Comparison of ENCODE assay signal across 15 mouse cellular contexts in the genomic region with DNA sequence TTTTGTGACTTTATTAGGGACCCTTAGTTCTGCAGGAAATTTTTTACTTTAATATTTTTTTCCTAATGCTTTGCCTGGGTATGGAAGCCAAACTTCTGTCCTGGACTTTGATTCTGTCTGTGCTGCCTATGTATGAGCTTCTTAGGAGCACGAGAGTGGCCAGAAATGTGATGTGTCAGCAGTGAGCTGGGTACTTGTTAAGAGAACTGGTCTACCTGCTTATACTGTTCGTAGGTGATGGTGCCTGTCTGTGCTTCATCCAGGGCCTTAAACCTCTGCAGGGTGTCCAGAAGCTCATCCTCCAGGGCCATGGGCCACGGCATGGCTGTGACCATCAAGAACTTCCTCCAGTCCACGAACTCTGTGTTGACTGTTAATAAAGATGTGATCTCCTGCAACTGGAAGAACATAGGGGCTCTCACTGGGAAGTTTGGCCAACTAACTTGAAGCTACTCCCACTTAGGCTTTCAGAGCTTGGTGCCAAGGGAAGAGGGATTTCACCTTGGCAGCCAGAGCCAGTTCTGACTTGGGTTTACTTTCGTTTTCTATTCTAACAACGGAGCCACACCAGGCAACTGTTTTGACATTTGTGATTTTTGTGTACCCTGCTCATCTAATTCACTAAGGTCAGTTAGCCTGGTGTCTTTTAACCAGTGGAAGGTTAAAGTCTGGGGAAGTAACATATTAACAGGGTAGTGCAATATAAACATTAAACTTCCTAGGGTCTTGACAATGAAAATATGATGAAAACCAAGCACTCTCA.
DNase-seq lines count a peak whose midpoint lies in the region; ATAC-seq lines count a peak whose summit lies in the region.
"Had no signal": no experiment of that assay in that cellular context is flagged by ENCODE, and none has a peak within 500 bp of the region (broad histone marks: within the 10 kb centered on the region; RNA-seq: fewer than 3 reads in every experiment).

No protein-coding gene starts in this region.

- no peak for ATAC-seq in liver, embryonic 15.5 days (ENCODE audit: insufficient read depth)
- ATAC-seq in forebrain, embryonic 14.5 days: no peak
- ATAC-seq in forebrain, embryonic 16.5 days: no peak
- ATAC-seq: hindbrain, embryonic 16.5 days; Patski had no signal

- DNase-seq in liver: no peak
- DNase-seq in NIH3T3 (ENCODE audit: low read depth): peak; percentile 27
- peak; percentile 63 for DNase-seq in kidney, adult 9 months
- peak; percentile 71 for DNase-seq in naive thymus-derived CD4-positive, alpha-beta T cell, adult 2 months (ENCODE audit: low read depth)
- no peak for DNase-seq in forebrain, embryonic 14.5 days (ENCODE audit: low spot score)
- DNase-seq in left cerebral cortex, adult 11 months (ENCODE audit: low spot score): no peak
- DNase-seq: layer of hippocampus, postnatal 36 days; right cerebral cortex, adult 18-20 months had no signal

- no peak overlapping the region for H3K27ac ChIP-seq in liver, embryonic 15.5 days (replicated peaks)
- H3K27ac ChIP-seq in forebrain, embryonic 14.5 days (ENCODE audit: low read depth, low read length): no peak overlapping the region
- H3K27ac ChIP-seq in forebrain, embryonic 16.5 days (ENCODE audit: low read length): no peak overlapping the region
- H3K27ac ChIP-seq: heart, embryonic 15.5 days; midbrain, embryonic 10.5 days; neural tube, embryonic 12.5 days had no signal

- no peak overlapping the region for H3K4me3 ChIP-seq in liver, embryonic 15.5 days (replicated peaks)
- no peak overlapping the region for H3K4me3 ChIP-seq in forebrain, embryonic 14.5 days (ENCODE audit: low read depth, low read length)
- H3K4me3 ChIP-seq in forebrain, embryonic 16.5 days (replicated peaks; ENCODE audit: low read length): no peak overlapping the region
- H3K4me3 ChIP-seq: heart, embryonic 15.5 days; midbrain, embryonic 10.5 days; neural tube, embryonic 12.5 days had no signal

- peak overlapping the region; percentile 15; the same call in 1 of the 2 replicates for H3K4me2 ChIP-seq in liver, embryonic 15.5 days
- no peak overlapping the region for H3K4me2 ChIP-seq in forebrain, embryonic 14.5 days (ENCODE audit: low read length)
- no peak overlapping the region for H3K4me2 ChIP-seq in forebrain, embryonic 16.5 days (ENCODE audit: low read length)
- H3K4me2 ChIP-seq: heart, embryonic 15.5 days; neural tube, embryonic 12.5 days had no signal

- WGBS in liver, embryonic 15.5 days (ENCODE audit: insufficient replicate concordance): 50% methylated on average over 6 of the region's 6 CpGs
- WGBS in forebrain, embryonic 14.5 days: 88% methylated on average over 6 of the region's 6 CpGs
- 91% methylated on average over 6 of the region's 6 CpGs for WGBS in forebrain, embryonic 16.5 days

- no peaks in the 10 kb centered on the region for H3K36me3 ChIP-seq in liver, embryonic 15.5 days (replicated peaks)
- H3K36me3 ChIP-seq in forebrain, embryonic 14.5 days (ENCODE audit: control insufficient read depth, insufficient read depth, low read length): no peaks in the 10 kb centered on the region
- no peaks in the 10 kb centered on the region for H3K36me3 ChIP-seq in forebrain, embryonic 16.5 days (ENCODE audit: control insufficient read depth, insufficient read depth)
- H3K36me3 ChIP-seq: heart, embryonic 15.5 days; midbrain, embryonic 10.5 days; neural tube, embryonic 12.5 days had no signal

- no peak overlapping the region for H3K9ac ChIP-seq in liver, embryonic 15.5 days
- no peak overlapping the region for H3K9ac ChIP-seq in forebrain, embryonic 14.5 days (ENCODE audit: low read length)
- no peak overlapping the region for H3K9ac ChIP-seq in forebrain, embryonic 16.5 days (replicated peaks; ENCODE audit: low read depth, low read length)
- H3K9ac ChIP-seq: heart, embryonic 15.5 days; neural tube, embryonic 12.5 days had no signal

- no peaks in the 10 kb centered on the region for H3K27me3 ChIP-seq in liver, embryonic 15.5 days
- H3K27me3 ChIP-seq in forebrain, embryonic 14.5 days (replicated peaks; ENCODE audit: control insufficient read depth, insufficient read depth, low read length): no peaks in the 10 kb centered on the region
- no peaks in the 10 kb centered on the region for H3K27me3 ChIP-seq in forebrain, embryonic 16.5 days (replicated peaks; ENCODE audit: control insufficient read depth, insufficient read depth, low read length)
- H3K27me3 ChIP-seq: heart, embryonic 15.5 days; neural tube, embryonic 12.5 days; Patski had no signal

- no peaks in the 10 kb centered on the region for H3K9me3 ChIP-seq in liver, embryonic 15.5 days (replicated peaks)
- no peaks in the 10 kb centered on the region for H3K9me3 ChIP-seq in forebrain, embryonic 14.5 days (replicated peaks; ENCODE audit: control insufficient read depth, low read length)
- no peaks in the 10 kb centered on the region for H3K9me3 ChIP-seq in forebrain, embryonic 16.5 days (ENCODE audit: control insufficient read depth, low read length)
- H3K9me3 ChIP-seq: heart, embryonic 15.5 days; midbrain, embryonic 10.5 days; neural tube, embryonic 12.5 days had no signal

- H3K4me1 ChIP-seq in liver, embryonic 15.5 days (replicated peaks): no peaks in the 10 kb centered on the region
- H3K4me1 ChIP-seq in forebrain, embryonic 14.5 days (ENCODE audit: control insufficient read depth, insufficient read depth, low read length): no peaks in the 10 kb centered on the region
- no peaks in the 10 kb centered on the region for H3K4me1 ChIP-seq in forebrain, embryonic 16.5 days (replicated peaks; ENCODE audit: control insufficient read depth, insufficient read depth, low read length)
- H3K4me1 ChIP-seq: heart, embryonic 15.5 days; midbrain, embryonic 10.5 days; neural tube, embryonic 12.5 days had no signal

Comparison
In these comparisons a context has a peak if more than half of its experiments do, and no peak if none do; other contexts are left out.
1. DNase-seq: peak in NIH3T3 (single experiment), kidney, adult 9 months (single experiment) and naive thymus-derived CD4-positive, alpha-beta T cell, adult 2 months (single experiment); none in liver (single experiment), forebrain, embryonic 14.5 days (single experiment) and left cerebral cortex, adult 11 months (single experiment).